Mouse (Mus musculus) heart, postnatal 36 days (tissue): ENCODE measurements around the gene Cdc42se2. TPM values are rescaled to one million over a fixed set of nuclear protein-coding genes. Genes with fewer than 3 reads are reported as not detected.

Experiments used
- DNase-seq, 2 experiments: peaks; one replicate each; pipeline ENCODE4 v3.0.0; 2021 to 2022
- intact Hi-C: fragments of 180-260 bp; cut with DNase I; formaldehyde crosslinking; loops from one replicate; pipeline ENCODE4 v1.15.1; 2025
- total RNA-seq, 2 experiments: library from RNA; stranded (reverse); gene quantifications; 2 replicates each; pipeline ENCODE4 v1.2.3; 2021

Cdc42se2 gene
- total RNA-seq, 2 experiments from 2014 or later: 24.8 to 26.8 TPM

GRCm38 (mm10) chr11:54796551-54796950 is 9.1 kb upstream of the Cdc42se2 start:
- DNase-seq: no peak
- intact Hi-C loops: no loop called here

DNA sequence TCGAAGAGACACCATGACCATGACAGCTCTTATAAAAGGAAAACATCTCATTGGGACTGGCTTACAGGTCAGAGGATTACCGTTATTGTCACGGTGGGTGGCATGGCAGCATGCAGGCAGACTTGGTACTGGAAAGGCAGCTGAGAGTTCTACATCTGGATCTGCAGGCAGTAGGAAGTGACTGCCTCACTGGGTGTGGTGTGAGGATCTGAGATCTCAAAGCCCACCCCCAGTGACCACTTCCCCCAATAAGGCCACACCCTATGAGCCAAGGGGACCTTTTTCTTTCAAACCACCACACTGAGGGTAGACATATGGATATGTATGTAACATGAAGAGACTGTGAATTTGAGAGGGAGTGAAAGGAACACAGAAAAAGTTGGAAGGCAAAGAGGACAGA is 7.2 kb upstream of the Cdc42se2 start:
- intact Hi-C loops: no loop called here
- no peak for DNase-seq

GRCm38 (mm10) chr11:54793173-54793572 is 5.7 kb upstream of the Cdc42se2 start:
- no peak for DNase-seq
- intact Hi-C loops: no loop called here

GRCm38 (mm10) chr11:54791458-54791857 is 4.0 kb upstream of the Cdc42se2 start:
- intact Hi-C loops: no loop called here
- no peak for DNase-seq

DNA sequence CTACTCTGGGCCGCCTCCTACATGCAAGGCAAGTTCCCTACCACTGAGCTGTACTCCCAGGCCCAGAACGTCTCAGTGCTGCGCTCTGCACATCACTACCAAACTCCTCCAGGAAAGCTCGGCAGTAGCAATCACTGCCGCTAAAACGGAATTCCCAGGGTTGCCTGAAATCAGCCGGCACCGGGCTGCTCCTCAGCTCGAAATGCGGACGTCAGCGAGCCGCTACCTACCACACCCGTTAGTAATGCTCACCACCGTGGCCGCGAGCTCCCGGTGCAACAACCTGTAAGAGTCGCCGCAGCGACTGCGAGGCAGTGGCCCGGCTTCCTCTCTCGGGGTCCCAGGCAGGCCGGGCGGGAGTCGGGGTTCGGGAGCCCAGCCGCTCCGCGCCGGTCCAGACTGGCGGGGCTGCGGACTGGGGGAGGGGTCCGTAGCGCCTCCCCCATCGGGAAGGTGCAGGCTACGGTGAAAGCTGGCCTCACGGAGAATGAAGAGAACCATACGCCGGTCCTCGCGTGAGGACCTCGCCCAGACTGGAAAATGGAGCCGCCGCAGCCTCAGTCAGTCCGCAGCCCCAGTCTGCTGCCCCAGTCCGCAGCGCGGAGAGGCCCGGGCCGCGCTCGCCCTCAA is 502 bp downstream of the Cdc42se2 start:
- DNase-seq: peak; percentile 63 to 80
- intact Hi-C loops: loop anchor here (2.0 kb wide), 1 partner anchor 74 kb away; the partner anchor contains the start of gene Lyrm7

DNA sequence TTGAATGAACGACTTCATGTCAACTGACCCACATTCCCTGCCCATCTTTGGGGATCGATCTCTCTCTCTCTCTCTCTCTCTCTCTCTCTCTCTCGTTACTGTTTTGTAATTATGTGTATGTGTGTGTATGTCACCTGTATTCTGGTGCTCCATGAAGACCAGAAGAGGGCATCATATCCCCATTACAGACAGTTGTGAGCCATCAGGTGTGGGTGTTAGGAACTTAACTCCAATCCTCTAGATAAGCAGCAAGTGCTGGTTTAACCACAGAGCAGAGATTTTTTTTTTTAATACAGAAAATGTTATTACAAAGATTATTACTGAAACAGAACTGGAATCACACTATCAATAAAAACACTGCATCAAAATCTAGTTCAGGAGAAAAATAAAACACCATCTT is 1.9 kb downstream of the Cdc42se2 start:
- DNase-seq: no peak
- intact Hi-C loops: loop anchor here (1.0 kb wide), 1 partner anchor 83 kb away; no protein-coding TSS in a partner anchor

DNA sequence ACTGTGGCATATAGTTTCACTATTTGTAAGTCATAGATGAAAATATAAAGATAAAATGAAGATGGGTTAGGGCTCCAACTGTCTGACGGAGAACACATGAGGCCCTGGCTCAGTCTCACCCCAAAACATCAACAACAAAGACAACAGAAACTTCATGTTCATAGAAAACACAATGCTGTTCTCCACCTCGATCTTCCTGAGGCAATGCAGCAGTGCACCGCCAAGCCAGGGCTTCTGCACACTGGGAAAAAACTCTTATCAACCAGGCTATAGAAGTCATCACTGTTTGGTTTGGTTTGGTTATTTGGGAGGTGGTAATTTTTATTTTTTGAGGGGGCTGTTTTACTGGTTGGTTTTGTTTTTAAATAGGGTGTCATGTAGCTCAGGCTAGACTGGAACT is 3.0 kb downstream of the Cdc42se2 start:
- no peak for DNase-seq
- intact Hi-C loops: no loop called here

DNA sequence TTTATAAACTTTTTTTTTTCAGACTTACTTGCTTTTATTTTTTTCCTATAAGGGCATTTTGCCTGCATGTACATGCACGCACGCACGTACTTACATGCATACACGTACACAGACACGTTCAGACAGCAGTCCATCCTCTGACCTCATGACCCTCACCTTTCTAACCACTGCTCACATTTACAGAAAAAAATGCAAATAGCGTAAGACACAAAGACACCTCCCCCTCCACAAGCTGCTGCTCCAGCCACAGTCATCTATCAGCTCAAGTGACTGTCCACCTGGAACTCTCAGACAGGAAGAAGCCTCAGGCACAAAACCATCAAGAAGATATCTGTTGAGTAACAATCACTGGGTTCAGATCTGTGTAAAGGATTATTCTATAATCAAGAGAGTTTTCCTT is 5.2 kb downstream of the Cdc42se2 start:
- no peak for DNase-seq
- intact Hi-C loops: no loop called here

DNA sequence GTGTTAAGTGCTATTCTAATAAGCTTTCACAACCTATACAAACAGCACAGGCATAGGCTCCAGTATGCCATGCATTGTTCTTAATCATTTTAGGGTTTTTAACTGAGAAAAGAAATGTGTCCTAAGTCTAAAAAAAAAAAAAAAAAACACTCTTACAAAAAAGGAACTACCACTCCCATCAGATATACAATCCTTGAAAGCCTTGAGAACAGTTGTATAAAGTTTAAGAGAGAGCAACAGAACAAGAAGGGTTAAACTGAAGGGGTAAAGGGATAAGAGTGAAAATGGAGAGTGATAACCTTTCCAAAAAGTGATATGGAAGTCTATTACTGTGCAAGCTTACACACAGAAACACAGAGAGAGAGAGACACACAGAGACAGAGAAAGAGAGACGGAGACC is 7.5 kb downstream of the Cdc42se2 start:
- intact Hi-C loops: loop anchor here (2.0 kb wide), 1 partner anchor 17 kb away; no protein-coding TSS in a partner anchor
- DNase-seq: no peak

DNA sequence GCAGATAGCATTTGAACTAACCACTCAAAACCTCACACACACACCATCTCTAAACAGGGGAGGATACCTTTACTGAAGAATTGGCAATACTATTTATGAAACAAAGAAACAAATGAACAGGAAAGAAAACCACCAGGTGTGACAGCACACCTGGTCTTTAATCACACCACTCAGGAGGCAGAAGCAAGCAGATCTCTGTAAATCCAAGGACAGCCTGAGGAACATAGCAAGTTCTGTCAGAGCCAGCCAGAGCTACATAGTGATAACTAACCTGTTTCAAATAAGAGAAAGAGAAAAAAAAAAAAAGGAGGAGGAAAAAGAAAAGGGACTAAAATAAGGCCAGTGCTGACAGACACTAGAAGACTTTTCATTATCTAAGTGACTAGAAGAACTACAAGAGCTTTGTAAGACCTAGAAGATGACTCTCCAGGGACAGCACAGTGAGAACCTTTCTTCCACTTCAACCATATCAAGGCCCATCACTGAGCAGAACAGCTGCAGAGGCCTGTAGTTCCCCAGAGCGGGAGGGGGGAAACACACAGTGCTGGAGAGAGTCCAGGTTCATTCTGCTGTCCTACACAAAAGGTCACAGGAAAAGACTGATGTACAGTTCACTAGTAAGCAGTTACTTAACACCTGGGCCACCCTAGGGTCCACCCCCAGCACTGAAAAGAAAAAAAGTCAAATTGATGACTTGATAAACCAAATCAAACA is 9.2 kb downstream of the Cdc42se2 start:
- intact Hi-C loops: loop anchor here (2.0 kb wide), 1 partner anchor 15 kb away; no protein-coding TSS in a partner anchor
- peak; percentile 33 to 38 for DNase-seq

GRCm38 (mm10) chr11:54777387-54778130 is 9.9 kb downstream of the Cdc42se2 start:
- intact Hi-C loops: loop anchor here (2.0 kb wide), 1 partner anchor 15 kb away; no protein-coding TSS in a partner anchor
- no peak for DNase-seq

GRCm38 (mm10) chr11:54776735-54777333 is 10.6 kb downstream of the Cdc42se2 start:
- DNase-seq: no peak
- intact Hi-C loops: no loop called here

DNA sequence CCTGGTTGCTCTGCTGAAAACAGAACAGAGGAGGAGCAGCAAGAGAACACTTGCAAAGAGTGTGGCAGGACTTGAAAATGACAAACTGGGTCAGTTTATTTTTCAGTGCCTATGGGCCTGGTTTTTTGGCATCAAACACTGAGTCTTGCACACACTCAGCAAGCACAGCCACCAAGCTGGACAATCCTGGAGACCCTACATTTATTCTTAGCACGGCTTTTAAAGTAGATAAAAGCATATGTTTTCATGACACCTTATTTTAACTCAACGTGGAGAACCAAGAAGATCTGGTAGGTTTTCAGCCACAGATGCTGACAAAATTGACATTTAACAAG is 11.1 kb downstream of the Cdc42se2 start:
- DNase-seq: no peak
- intact Hi-C loops: no loop called here

DNA sequence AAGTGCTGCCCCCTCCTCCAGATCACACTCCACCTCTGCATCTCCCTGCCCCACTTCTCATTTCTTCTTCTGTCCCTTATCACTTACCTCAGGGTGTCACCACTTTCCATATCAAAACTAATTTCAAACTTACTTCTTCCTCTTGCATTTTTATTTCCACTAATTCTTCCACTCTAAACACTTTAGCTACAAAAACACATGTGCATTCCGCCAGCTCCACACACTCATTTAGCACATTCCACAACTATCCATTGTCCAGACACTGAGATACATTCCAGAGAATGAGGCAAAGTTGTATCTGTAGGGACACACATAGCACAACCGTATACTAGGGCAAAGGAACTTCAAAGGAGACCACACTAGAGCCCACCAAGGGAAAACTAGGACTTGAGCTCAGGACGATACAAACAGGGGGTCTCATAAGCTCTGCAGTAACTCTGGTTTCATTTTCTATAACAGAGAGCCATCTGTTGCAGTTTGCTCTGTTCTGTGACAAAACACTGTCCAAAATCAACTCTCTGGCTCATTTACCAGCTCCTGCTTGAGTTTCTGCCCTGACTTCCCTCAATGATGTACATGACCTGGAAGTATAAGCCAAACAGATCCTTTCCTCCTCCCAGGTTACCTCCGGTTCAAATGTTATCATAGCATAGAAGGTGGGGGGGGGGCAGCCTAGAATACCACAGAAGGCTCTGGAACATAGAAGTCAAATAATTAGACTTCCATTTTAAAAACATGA is 11.7 kb downstream of the Cdc42se2 start:
- intact Hi-C loops: no loop called here
- no peak for DNase-seq

DNA sequence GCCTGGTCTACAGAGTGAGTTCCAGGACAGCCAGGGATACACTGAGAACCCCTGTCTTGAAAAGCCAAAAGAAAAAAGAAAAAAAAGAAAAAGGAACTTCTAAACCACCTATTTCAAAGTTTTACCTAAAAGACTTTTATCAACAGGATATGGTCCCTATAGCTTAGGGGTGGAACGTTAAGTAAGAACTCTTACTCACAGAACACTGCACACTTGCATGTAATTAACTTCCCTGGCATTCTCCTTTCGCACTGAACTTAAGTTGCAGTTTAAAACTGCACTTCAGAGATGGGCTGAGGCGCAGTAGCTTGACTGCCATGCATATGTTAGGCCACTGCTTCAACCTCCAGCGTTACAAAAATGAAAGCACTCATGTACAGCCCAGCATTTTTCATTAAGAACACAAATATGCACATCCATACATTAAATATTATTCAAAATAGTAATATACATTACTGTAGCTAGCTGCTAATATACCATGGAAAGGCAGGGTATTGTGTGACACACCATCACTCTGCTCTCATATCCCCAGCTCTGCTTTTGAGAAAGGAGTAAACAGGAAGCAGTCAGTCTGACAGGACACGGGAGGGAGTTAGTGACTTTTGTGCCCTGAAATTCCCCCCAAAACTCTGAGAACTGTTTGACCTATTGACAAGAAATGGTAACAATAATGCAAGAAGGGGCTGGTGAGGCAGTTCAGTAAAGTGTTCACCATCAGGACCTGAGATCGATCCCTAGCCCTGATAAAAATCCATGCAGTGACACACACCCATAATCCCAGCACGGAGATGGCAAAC is 13.0 kb downstream of the Cdc42se2 start:
- intact Hi-C loops: no loop called here
- DNase-seq: no peak

- no peak for DNase-seq
- intact Hi-C loops: no loop called here
Measured at GRCm38 (mm10) chr11:54771549-54771948, 15.9 kb downstream of the Cdc42se2 start.

- DNase-seq: no peak
- intact Hi-C loops: no loop called here
Measured at GRCm38 (mm10) chr11:54769843-54770242, 17.6 kb downstream of the Cdc42se2 start.

DNA sequence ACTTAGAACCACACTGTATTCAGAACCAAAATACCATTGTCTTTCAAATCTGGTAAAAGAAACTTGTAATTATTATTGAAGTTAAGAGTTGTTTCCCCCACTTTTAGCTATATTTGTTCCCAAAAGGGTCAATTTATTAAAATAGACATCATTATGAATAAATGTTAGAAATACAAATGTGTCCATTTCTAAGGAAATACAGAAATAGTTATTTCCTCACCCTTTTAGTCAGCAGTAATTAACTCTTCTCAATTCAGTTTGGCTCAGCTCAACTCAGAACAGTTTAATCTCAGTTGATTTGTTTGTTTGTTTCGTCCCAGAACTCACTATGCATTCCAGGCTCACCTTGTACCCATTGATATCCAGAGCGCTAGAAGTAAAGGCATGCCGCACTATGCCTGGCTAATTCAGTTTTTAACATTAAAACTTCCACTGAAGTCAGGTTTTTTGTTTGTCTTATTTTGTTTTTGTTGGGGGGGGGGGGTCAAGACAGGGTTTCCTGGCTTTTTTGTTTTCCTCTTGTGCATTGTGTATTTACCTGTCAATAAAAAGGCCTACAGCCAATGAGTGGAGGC is 19.3 kb downstream of the Cdc42se2 start:
- intact Hi-C loops: no loop called here

DNA sequence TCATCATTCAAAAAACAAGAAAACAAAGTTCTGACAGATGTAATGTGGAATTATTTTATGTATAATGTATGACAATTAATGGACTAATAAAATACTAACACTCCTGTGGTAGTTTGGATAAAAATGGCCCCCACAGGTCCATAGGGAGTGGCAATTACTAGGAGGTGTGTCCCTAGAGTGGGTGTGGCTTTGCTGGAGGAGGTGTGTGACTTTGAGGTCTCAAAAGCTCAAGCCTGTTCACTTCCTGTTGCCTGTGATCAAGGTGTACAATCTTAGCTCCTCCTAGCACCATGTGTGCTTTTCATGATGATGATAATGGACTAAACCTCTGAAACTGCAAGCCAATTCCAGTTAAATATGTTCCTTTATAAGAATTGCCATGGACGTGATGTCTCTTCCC is 22.7 kb downstream of the Cdc42se2 start:
- intact Hi-C loops: no loop called here
- DNase-seq: no peak

More for the DNA sequence above, 19.3 kb downstream of the Cdc42se2 start:
- no peak for DNase-seq
